Mouse (Mus musculus): ENCODE measurements at regions not wholly inside any gene's neighbourhood (a gene's known extent, or its start where the extent isn't known, plus 50 kb on each side); places are given as distances from the start of the nearest gene placed in this dataset.

- H3K36me3 ChIP-seq (ENCODE audit: insufficient read depth, low read length): no peaks in the 10 kb centered on the region
- no peak for TF ChIP-seq POU5F1 (IDR thresholded peaks at IDR 0.05; ENCODE audit: borderline replicate concordance, low read length)
- no peak for TF ChIP-seq NANOG (IDR thresholded peaks at IDR 0.05; ENCODE audit: borderline replicate concordance, low read length)
- TF ChIP-seq CTCF (conservative IDR thresholded peaks at IDR 0.05; ENCODE audit: low read length): no peak
- H3K4me3 ChIP-seq (replicated peaks; ENCODE audit: low read length): no peak overlapping the region
- H3K4me1 ChIP-seq (replicated peaks; ENCODE audit: low read depth, low read length): no peaks in the 10 kb centered on the region
- no peaks in the 10 kb centered on the region for H3K9me3 ChIP-seq (ENCODE audit: low read length)
- H3K27me3 ChIP-seq (ENCODE audit: insufficient read depth, low read length): no peaks in the 10 kb centered on the region
Observed at GRCm38 (mm10) chr1:82070181-82071109, 162.5 kb upstream of the Gm9747 start.

- H3K36me3 ChIP-seq (ENCODE audit: insufficient read depth, low read length): no peaks in the 10 kb centered on the region
- H3K4me1 ChIP-seq (replicated peaks; ENCODE audit: low read depth, low read length): no peaks in the 10 kb centered on the region
- 0 out of 2 replicates have a peak, but pooled peaks cover 3% of the 10 kb centered on the region for H3K9me3 ChIP-seq (ENCODE audit: low read length)
- H3K27me3 ChIP-seq (ENCODE audit: insufficient read depth, low read length): no peaks in the 10 kb centered on the region
- no peak for TF ChIP-seq NANOG (IDR thresholded peaks at IDR 0.05; ENCODE audit: borderline replicate concordance, low read length)
- TF ChIP-seq CTCF (conservative IDR thresholded peaks at IDR 0.05; ENCODE audit: low read length): no peak
- TF ChIP-seq POU5F1 (IDR thresholded peaks at IDR 0.05; ENCODE audit: borderline replicate concordance, low read length): no peak
- H3K4me3 ChIP-seq (replicated peaks; ENCODE audit: low read length): no peak overlapping the region
Observed at GRCm38 (mm10) chr1:82089136-82089839, 143.6 kb upstream of the Gm9747 start.

- Histone ChIP-seq H3K36me3 (ENCODE audit: insufficient read depth, low read length) (no peaks in the 10 kb centered on the region), H3K9me3 (ENCODE audit: low read length) (no peaks in the 10 kb centered on the region), H3K4me1 (replicated peaks; ENCODE audit: low read depth, low read length) (no peaks in the 10 kb centered on the region), H3K27me3 (ENCODE audit: insufficient read depth, low read length) (no peaks in the 10 kb centered on the region), H3K4me3 (replicated peaks; ENCODE audit: low read length) (no peak overlapping the region)
- TF ChIP-seq NANOG (IDR thresholded peaks at IDR 0.05; ENCODE audit: borderline replicate concordance, low read length): no peak
- TF ChIP-seq CTCF (conservative IDR thresholded peaks at IDR 0.05; ENCODE audit: low read length): no peak
Observed at GRCm38 (mm10) chr1:82095101-82095500, 137.8 kb upstream of the Gm9747 start.

- Histone ChIP-seq H3K4me1 (replicated peaks; ENCODE audit: low read depth, low read length) (no peaks in the 10 kb centered on the region), H3K27me3 (ENCODE audit: insufficient read depth, low read length) (no peaks in the 10 kb centered on the region), H3K9me3 (ENCODE audit: low read length) (peaks cover 16% of the 10 kb centered on the region), H3K36me3 (ENCODE audit: insufficient read depth, low read length) (no peaks in the 10 kb centered on the region), H3K4me3 (replicated peaks; ENCODE audit: low read length) (no peak overlapping the region)
- TF ChIP-seq CTCF (conservative IDR thresholded peaks at IDR 0.05; ENCODE audit: low read length): no peak
- no peak for TF ChIP-seq NANOG (IDR thresholded peaks at IDR 0.05; ENCODE audit: borderline replicate concordance, low read length)
- TF ChIP-seq POU5F1 (IDR thresholded peaks at IDR 0.05; ENCODE audit: borderline replicate concordance, low read length): no peak
Observed at GRCm38 (mm10) chr1:82106756-82107155, 126.2 kb upstream of the Gm9747 start.

GRCm38 (mm10) chr1:82110071-82110635, 122.8 kb upstream of the Gm9747 start:
- Histone ChIP-seq H3K4me3 (replicated peaks; ENCODE audit: low read length) (no peak overlapping the region), H3K4me1 (replicated peaks; ENCODE audit: low read depth, low read length) (no peaks in the 10 kb centered on the region), H3K9me3 (ENCODE audit: low read length) (no peaks in the 10 kb centered on the region; the same call in 1 of the 2 replicates), H3K36me3 (ENCODE audit: insufficient read depth, low read length) (no peaks in the 10 kb centered on the region), H3K27me3 (ENCODE audit: insufficient read depth, low read length) (no peaks in the 10 kb centered on the region)
- TF ChIP-seq POU5F1 (IDR thresholded peaks at IDR 0.05; ENCODE audit: borderline replicate concordance, low read length): no peak

- no peaks in the 10 kb centered on the region for H3K4me1 ChIP-seq (replicated peaks; ENCODE audit: low read depth, low read length)
- TF ChIP-seq POU5F1 (IDR thresholded peaks at IDR 0.05; ENCODE audit: borderline replicate concordance, low read length) (no peak), NANOG (IDR thresholded peaks at IDR 0.05; ENCODE audit: borderline replicate concordance, low read length) (no peak), CTCF (conservative IDR thresholded peaks at IDR 0.05; ENCODE audit: low read length) (no peak)
Observed at GRCm38 (mm10) chr1:82112401-82112800, 120.5 kb upstream of the Gm9747 start.

GRCm38 (mm10) chr1:82124503-82124902, 108.4 kb upstream of the Gm9747 start:
- no peak for TF ChIP-seq CTCF (conservative IDR thresholded peaks at IDR 0.05; ENCODE audit: low read length)
- no peak for TF ChIP-seq NANOG (IDR thresholded peaks at IDR 0.05; ENCODE audit: borderline replicate concordance, low read length)
- no peak for TF ChIP-seq POU5F1 (IDR thresholded peaks at IDR 0.05; ENCODE audit: borderline replicate concordance, low read length)
- no peaks in the 10 kb centered on the region for H3K36me3 ChIP-seq (ENCODE audit: insufficient read depth, low read length)
- H3K4me1 ChIP-seq (replicated peaks; ENCODE audit: low read depth, low read length): no peaks in the 10 kb centered on the region
- no peaks in the 10 kb centered on the region for H3K27me3 ChIP-seq (ENCODE audit: insufficient read depth, low read length)
- H3K9me3 ChIP-seq (ENCODE audit: low read length): no peaks in the 10 kb centered on the region
- no peak overlapping the region for H3K4me3 ChIP-seq (replicated peaks; ENCODE audit: low read length)

More at GRCm38 (mm10) chr1:82112401-82112800, 120.5 kb upstream of the Gm9747 start:
- Histone ChIP-seq H3K27me3 (ENCODE audit: insufficient read depth, low read length) (no peaks in the 10 kb centered on the region), H3K36me3 (ENCODE audit: insufficient read depth, low read length) (no peaks in the 10 kb centered on the region), H3K4me3 (replicated peaks; ENCODE audit: low read length) (no peak overlapping the region), H3K9me3 (ENCODE audit: low read length) (no peaks in the 10 kb centered on the region)

GRCm38 (mm10) chr1:82129700-82130275, 103.1 kb upstream of the Gm9747 start:
- no peaks in the 10 kb centered on the region for H3K4me1 ChIP-seq (replicated peaks; ENCODE audit: low read depth, low read length)
- no peaks in the 10 kb centered on the region for H3K9me3 ChIP-seq (ENCODE audit: low read length)
- TF ChIP-seq POU5F1 (IDR thresholded peaks at IDR 0.05; ENCODE audit: borderline replicate concordance, low read length) (no peak), NANOG (IDR thresholded peaks at IDR 0.05; ENCODE audit: borderline replicate concordance, low read length) (no peak), CTCF (conservative IDR thresholded peaks at IDR 0.05; ENCODE audit: low read length) (no peak)
- H3K4me3 ChIP-seq (replicated peaks; ENCODE audit: low read length): no peak overlapping the region
- no peaks in the 10 kb centered on the region for H3K27me3 ChIP-seq (ENCODE audit: insufficient read depth, low read length)
- H3K36me3 ChIP-seq (ENCODE audit: insufficient read depth, low read length): no peaks in the 10 kb centered on the region

All from E14TG2a.4 (cell line).